Mouse (Mus musculus) liver, embryonic 12.5 days (tissue): Measurements from ENCODE around the gene Gpr137c. TPM values are rescaled to one million over a fixed set of nuclear protein-coding genes. Genes with fewer than 3 reads are reported as not detected.

Experiments used
- ATAC-seq: fragments of 200-750 bp; cut with Nextera tagmentation; 2 replicates; pipeline ENCODE4 v1.8.0; 2017; ENCODE audit warnings: moderate number of reproducible peaks, mild to moderate bottlenecking, moderate library complexity
- H3K27ac ChIP-seq: fragments of 300-500 bp; sonication (generic); 2 replicates; pipeline ENCODE4 v1.5.1; 2016; ENCODE audit warnings: mild to moderate bottlenecking
- H3K27me3 ChIP-seq: fragments of 300-500 bp; sonication (generic); replicated peaks from 2 replicates; pipeline ENCODE4 v1.6.1; 2016; ENCODE audit warnings: mild to moderate bottlenecking, moderate library complexity
- H3K36me3 ChIP-seq: fragments of 300-500 bp; sonication (generic); 2 replicates; pipeline ENCODE4 v1.6.1; 2016; ENCODE audit warnings: mild to moderate bottlenecking, moderate library complexity
- H3K4me1 ChIP-seq: fragments of 300-500 bp; sonication (generic); 2 replicates; pipeline ENCODE4 v1.6.1; 2016
- H3K4me2 ChIP-seq: fragments of 300-500 bp; sonication (generic); 2 replicates; pipeline ENCODE4 v1.6.1; 2016; ENCODE audit warnings: mild to moderate bottlenecking, moderate library complexity
- H3K4me3 ChIP-seq: fragments of 300-500 bp; sonication (generic); 2 replicates; pipeline ENCODE4 v1.5.1; 2016; ENCODE audit warnings: mild to moderate bottlenecking, moderate library complexity
- H3K9ac ChIP-seq: fragments of 300-500 bp; sonication (generic); 2 replicates; pipeline ENCODE4 v1.6.1; 2016; ENCODE audit warnings: mild to moderate bottlenecking, moderate library complexity
- H3K9me3 ChIP-seq: fragments of 300-500 bp; sonication (generic); replicated peaks from 2 replicates; pipeline ENCODE4 v1.6.1; 2016; ENCODE audit warnings: mild to moderate bottlenecking, moderate library complexity
- WGBS: fragments of 180-500 bp; shearing (Covaris S2); methylation state at CpG from one replicate; pipeline ENCODE4 v1.1.7; 2016; ENCODE audit not compliant: insufficient replicate concordance; 5-methylcytosine and 5-hydroxymethylcytosine counted together
- polyA plus RNA-seq: library from polyadenylated mRNA; unstranded; fragments of >200 nt; fragmentation: Nextera tagmentation; extraction: Ambion mirVana; gene quantifications from 2 replicates; pipeline ENCODE4 v1.2.1, GENCODE M21; 2016

Gene Gpr137c
- polyA plus RNA-seq, 1 experiment from 2014 or later: 0.31 TPM

- no peak overlapping the region for H3K9ac ChIP-seq
- peaks cover 9% of the 10 kb centered on the region for H3K4me1 ChIP-seq
- no peak for ATAC-seq
- H3K36me3 ChIP-seq: peaks cover 64% of the 10 kb centered on the region
- H3K27me3 ChIP-seq: no peaks in the 10 kb centered on the region
- WGBS: 82% methylated on average over 5 of the region's 5 CpGs
- H3K27ac ChIP-seq: no peak overlapping the region; the same call in 1 of the 2 replicates
- H3K4me2 ChIP-seq: no peak overlapping the region
- H3K4me3 ChIP-seq: no peak overlapping the region
- no peaks in the 10 kb centered on the region for H3K9me3 ChIP-seq
Measured at GRCm38 (mm10) chr14:45305852-45306251, 86.3 kb downstream of the Gpr137c start.

GRCm38 (mm10) chr14:45307630-45308328 lies 88.3 kb downstream of the Gpr137c start:
- H3K9ac ChIP-seq: no peak overlapping the region
- H3K9me3 ChIP-seq: no peaks in the 10 kb centered on the region
- H3K36me3 ChIP-seq: peaks cover 46% of the 10 kb centered on the region
- no peak overlapping the region for H3K4me2 ChIP-seq
- no peak overlapping the region for H3K27ac ChIP-seq
- no peaks in the 10 kb centered on the region for H3K27me3 ChIP-seq
- no peak overlapping the region for H3K4me3 ChIP-seq
- peak; percentile 23 for ATAC-seq
- peaks cover 11% of the 10 kb centered on the region for H3K4me1 ChIP-seq
- 60% methylated on average over 8 of the region's 8 CpGs for WGBS

GRCm38 (mm10) chr14:45309646-45310045 lies 90.1 kb downstream of the Gpr137c start:
- ATAC-seq: no peak
- WGBS: 86% methylated on average over 13 of the region's 13 CpGs
- Histone ChIP-seq H3K27ac (no peak overlapping the region), H3K4me3 (no peak overlapping the region), H3K36me3 (peaks cover 36% of the 10 kb centered on the region), H3K4me1 (peaks cover 26% of the 10 kb centered on the region), H3K9me3 (no peaks in the 10 kb centered on the region), H3K9ac (no peak overlapping the region), H3K27me3 (no peaks in the 10 kb centered on the region), H3K4me2 (no peak overlapping the region)

- no peak overlapping the region for H3K4me2 ChIP-seq
- no peak for ATAC-seq
- no peaks in the 10 kb centered on the region for H3K27me3 ChIP-seq
- no peaks in the 10 kb centered on the region for H3K9me3 ChIP-seq
- peaks cover 31% of the 10 kb centered on the region for H3K36me3 ChIP-seq
- peaks cover 29% of the 10 kb centered on the region for H3K4me1 ChIP-seq
- WGBS: 85% methylated on average over 14 of the region's 14 CpGs
- no peak overlapping the region for H3K4me3 ChIP-seq
- no peak overlapping the region for H3K27ac ChIP-seq
- H3K9ac ChIP-seq: no peak overlapping the region
Measured at GRCm38 (mm10) chr14:45310101-45310500, 90.6 kb downstream of the Gpr137c start.

GRCm38 (mm10) chr14:45316927-45317326 lies 97.4 kb downstream of the Gpr137c start:
- H3K9me3 ChIP-seq: no peaks in the 10 kb centered on the region
- H3K36me3 ChIP-seq: peaks cover 5% of the 10 kb centered on the region; the same call in 1 of the 2 replicates
- H3K27ac ChIP-seq: peak overlapping the region; percentile 92; the same call in 1 of the 2 replicates
- H3K4me1 ChIP-seq: peaks cover 74% of the 10 kb centered on the region
- H3K4me2 ChIP-seq: peak overlapping the region; percentile 92
- peak overlapping the region; percentile 96 for H3K4me3 ChIP-seq
- WGBS: 21% methylated on average over 5 of the region's 5 CpGs
- no peak for ATAC-seq
- peak overlapping the region; percentile 94 for H3K9ac ChIP-seq
- no peaks in the 10 kb centered on the region for H3K27me3 ChIP-seq

- H3K9ac ChIP-seq: peak overlapping the region; percentile 94
- peak overlapping the region; percentile 96 for H3K4me3 ChIP-seq
- H3K36me3 ChIP-seq: peaks cover 5% of the 10 kb centered on the region; the same call in 1 of the 2 replicates
- peak overlapping the region; percentile 92 for H3K27ac ChIP-seq
- peaks cover 81% of the 10 kb centered on the region for H3K4me1 ChIP-seq
- under 1% methylated on average over 38 of the region's 38 CpGs for WGBS
- H3K4me2 ChIP-seq: peak overlapping the region; percentile 92
- H3K27me3 ChIP-seq: no peaks in the 10 kb centered on the region
- H3K9me3 ChIP-seq: no peaks in the 10 kb centered on the region
- peak; percentile 58 for ATAC-seq
Measured at GRCm38 (mm10) chr14:45317921-45318411, 98.4 kb downstream of the Gpr137c start.

GRCm38 (mm10) chr14:45318426-45319236 lies 99.1 kb downstream of the Gpr137c start, which contains the start of gene Ero1l:
Gene Ero1l (minus strand): TSS chr14:45318771.
- Histone ChIP-seq H3K4me1 (peaks cover 83% of the 10 kb centered on the region), H3K4me3 (peak within 1 kb of the TSS; percentile 96), H3K9me3 (no peaks in the 10 kb centered on the region), H3K9ac (peak within 1 kb of the TSS; percentile 94), H3K36me3 (no peaks in the 10 kb centered on the region), H3K27me3 (no peaks in the 10 kb centered on the region), H3K4me2 (peak within 1 kb of the TSS; percentile 92), H3K27ac (peak within 1 kb of the TSS; percentile 92)
- ATAC-seq: peak; percentile 88
- under 1% methylated on average over 73 of the region's 74 CpGs for WGBS

GRCm38 (mm10) chr14:45319237-45319610 lies 99.7 kb downstream of the Gpr137c start:
- peak overlapping the region; percentile 92 for H3K4me2 ChIP-seq
- H3K4me1 ChIP-seq: peaks cover 78% of the 10 kb centered on the region
- H3K9ac ChIP-seq: peak overlapping the region; percentile 3; the same call in 1 of the 2 replicates
- 20% methylated on average over 3 of the region's 3 CpGs for WGBS
- peak overlapping the region; percentile 96 for H3K4me3 ChIP-seq
- peak overlapping the region; percentile 92 for H3K27ac ChIP-seq
- ATAC-seq: peak; percentile 63
- H3K36me3 ChIP-seq: no peaks in the 10 kb centered on the region
- H3K9me3 ChIP-seq: no peaks in the 10 kb centered on the region
- no peaks in the 10 kb centered on the region for H3K27me3 ChIP-seq

- WGBS: 79% methylated on average over 4 of the region's 4 CpGs
- no peak overlapping the region for H3K9ac ChIP-seq
- no peak for ATAC-seq
- H3K4me2 ChIP-seq: no peak overlapping the region
- peaks cover 76% of the 10 kb centered on the region for H3K4me1 ChIP-seq
- no peaks in the 10 kb centered on the region for H3K27me3 ChIP-seq
- peak overlapping the region; percentile 92 for H3K27ac ChIP-seq
- no peaks in the 10 kb centered on the region for H3K9me3 ChIP-seq
- no peak overlapping the region for H3K4me3 ChIP-seq
- no peaks in the 10 kb centered on the region for H3K36me3 ChIP-seq
Measured at GRCm38 (mm10) chr14:45320111-45320510, 100.6 kb downstream of the Gpr137c start.

- 68% methylated on average over 3 of the region's 3 CpGs for WGBS
- Histone ChIP-seq H3K27ac (peak overlapping the region; percentile 92), H3K4me1 (peaks cover 73% of the 10 kb centered on the region), H3K4me2 (peak overlapping the region; percentile 48), H3K9ac (peak overlapping the region; percentile 23; the same call in 1 of the 2 replicates), H3K9me3 (no peaks in the 10 kb centered on the region), H3K36me3 (no peaks in the 10 kb centered on the region), H3K27me3 (no peaks in the 10 kb centered on the region), H3K4me3 (no peak overlapping the region)
- no peak for ATAC-seq
Measured at GRCm38 (mm10) chr14:45321067-45321466, 101.5 kb downstream of the Gpr137c start.

- Histone ChIP-seq H3K4me3 (peak overlapping the region; percentile 3), H3K4me1 (peaks cover 68% of the 10 kb centered on the region), H3K27ac (peak overlapping the region; percentile 92), H3K36me3 (no peaks in the 10 kb centered on the region), H3K4me2 (peak overlapping the region; percentile 48), H3K27me3 (no peaks in the 10 kb centered on the region), H3K9me3 (no peaks in the 10 kb centered on the region), H3K9ac (peak overlapping the region; percentile 23; the same call in 1 of the 2 replicates)
- peak; percentile 44 for ATAC-seq
- 17% methylated on average over 5 of the region's 5 CpGs for WGBS
Measured at GRCm38 (mm10) chr14:45321622-45322021, 102.1 kb downstream of the Gpr137c start.

- H3K4me2 ChIP-seq: peak overlapping the region; percentile 48
- H3K4me3 ChIP-seq: no peak overlapping the region
- no peaks in the 10 kb centered on the region for H3K27me3 ChIP-seq
- H3K36me3 ChIP-seq: no peaks in the 10 kb centered on the region
- no peaks in the 10 kb centered on the region for H3K9me3 ChIP-seq
- no peak overlapping the region for H3K9ac ChIP-seq
- ATAC-seq: no peak
- H3K27ac ChIP-seq: peak overlapping the region; percentile 92
- 61% methylated on average over 2 of the region's 2 CpGs for WGBS
- H3K4me1 ChIP-seq: peaks cover 61% of the 10 kb centered on the region
Measured at GRCm38 (mm10) chr14:45322450-45322849, 102.9 kb downstream of the Gpr137c start.
